Mouse (Mus musculus) T-helper 1 cell (primary cell): ENCODE measurements around the gene Nufip2.
"Not testable (repeated sequence)": the region's sequence is repeated elsewhere in the genome, so short reads cannot be mapped to it uniquely, and the experiment has no call there.

ENCODE experiments used
- in situ Hi-C: fragments of 300-600 bp; cut with MboI, MseI; formaldehyde crosslinking; loops from one replicate; pipeline ENCODE4 v1.15.1; 2025; ENCODE audit warnings: high pct_unique_total_duplicates

The Nufip2 gene

GRCm38 (mm10) chr11:77709039-77709438 is 23.1 kb downstream of the Nufip2 start:
- in situ Hi-C loops = no loop called here

- in situ Hi-C loops = no loop called here
Observed at GRCm38 (mm10) chr11:77713736-77714135, 27.8 kb downstream of the Nufip2 start.

- in situ Hi-C loops = no loop called here
Observed at GRCm38 (mm10) chr11:77719055-77719454, 33.1 kb downstream of the Nufip2 start.

DNA sequence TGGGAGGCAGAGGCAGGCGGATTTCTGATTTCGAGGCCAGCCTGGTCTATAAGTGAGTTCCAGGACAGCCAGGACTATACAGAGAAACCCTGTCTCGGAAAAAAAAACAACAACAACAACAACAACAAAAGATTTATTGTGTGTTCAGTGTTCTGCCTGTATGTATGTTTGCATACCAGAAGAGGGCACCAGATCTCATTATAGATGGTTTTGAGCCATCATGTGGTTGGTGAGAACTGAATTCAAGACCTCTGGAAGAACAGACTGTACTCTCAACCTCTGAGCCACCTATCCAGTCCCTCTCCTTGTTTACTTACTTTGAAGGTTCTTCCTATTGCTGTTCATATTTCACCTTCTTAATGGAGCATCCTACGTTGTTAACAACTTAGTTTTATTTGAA is 35.4 kb downstream of the Nufip2 start:
- in situ Hi-C loops = no loop called here

GRCm38 (mm10) chr11:77724766-77725165 is 38.8 kb downstream of the Nufip2 start:
- in situ Hi-C loops = no loop called here

DNA sequence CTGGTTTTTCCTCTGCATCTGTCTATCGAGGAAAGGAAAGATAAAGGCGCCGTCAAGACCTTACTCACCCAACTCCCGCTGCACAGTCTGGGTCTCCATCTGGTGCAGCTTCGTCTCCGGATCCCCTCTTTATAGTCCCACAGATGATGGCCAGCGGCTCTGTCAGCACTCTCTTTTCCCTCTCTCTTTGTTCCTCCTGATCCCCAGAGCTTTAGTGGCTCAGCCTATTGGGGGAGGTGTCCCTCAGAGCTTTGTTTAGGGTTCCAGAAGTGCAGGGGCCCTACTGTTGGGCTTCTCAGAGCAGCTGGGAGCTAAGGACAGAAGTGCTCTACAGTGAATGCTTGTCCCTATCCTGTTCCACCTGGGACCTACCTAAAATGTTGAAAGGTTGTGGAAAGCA is 39.2 kb downstream of the Nufip2 start, which contains the start of gene Cryba1:
Cryba1 (minus strand) TSS at position 101 of the 400 bp plus-strand sequence.
- in situ Hi-C loops = no loop called here

DNA sequence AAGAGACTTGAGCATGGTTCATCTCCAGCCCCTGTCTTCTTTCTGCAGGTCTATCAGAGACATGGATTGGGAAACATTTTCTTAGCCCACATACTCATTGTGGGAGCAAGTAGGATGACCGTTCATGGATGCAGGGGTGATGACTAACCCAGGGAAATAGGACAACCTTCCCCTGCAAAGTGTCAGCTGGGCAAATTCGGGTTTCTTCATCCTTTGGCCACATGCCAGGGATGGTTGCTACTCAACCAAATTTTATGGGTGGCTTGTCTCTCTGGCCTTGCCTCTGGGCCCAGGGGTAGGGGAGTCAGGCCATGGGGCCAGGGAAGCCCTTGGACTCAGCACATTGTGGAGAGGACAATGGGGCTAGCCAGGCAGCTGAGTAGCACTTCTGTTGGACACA is 42.6 kb downstream of the Nufip2 start:
- in situ Hi-C loops = no loop called here

GRCm38 (mm10) chr11:77737289-77737688 is 51.3 kb downstream of the Nufip2 start:
- in situ Hi-C loops = no loop called here

- in situ Hi-C loops = no loop called here
Observed at GRCm38 (mm10) chr11:77738555-77738954, 52.6 kb downstream of the Nufip2 start.

DNA sequence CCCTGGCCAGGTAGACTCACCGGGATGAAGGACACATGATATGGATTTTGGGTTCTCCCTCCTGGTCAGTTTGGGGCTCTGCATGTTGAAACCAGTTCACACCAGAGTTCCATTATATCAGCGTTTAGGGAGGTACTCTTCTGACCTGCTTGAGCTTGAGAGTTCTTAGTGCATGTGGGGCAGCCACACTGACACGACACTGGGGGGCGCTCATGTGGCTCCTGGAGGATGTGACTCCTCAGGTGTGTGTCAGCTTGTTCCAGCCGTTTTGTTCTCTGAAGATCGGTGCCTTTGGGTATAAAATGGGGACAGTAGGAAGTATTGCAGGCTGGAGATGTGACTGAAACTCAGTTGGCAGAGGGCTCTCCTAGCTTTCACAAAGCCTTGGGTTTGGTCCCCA is 58.0 kb downstream of the Nufip2 start:
- in situ Hi-C loops = loop anchor here (5.0 kb wide), 2 partner anchors 73 to 213 kb away; no protein-coding TSS in a partner anchor

DNA sequence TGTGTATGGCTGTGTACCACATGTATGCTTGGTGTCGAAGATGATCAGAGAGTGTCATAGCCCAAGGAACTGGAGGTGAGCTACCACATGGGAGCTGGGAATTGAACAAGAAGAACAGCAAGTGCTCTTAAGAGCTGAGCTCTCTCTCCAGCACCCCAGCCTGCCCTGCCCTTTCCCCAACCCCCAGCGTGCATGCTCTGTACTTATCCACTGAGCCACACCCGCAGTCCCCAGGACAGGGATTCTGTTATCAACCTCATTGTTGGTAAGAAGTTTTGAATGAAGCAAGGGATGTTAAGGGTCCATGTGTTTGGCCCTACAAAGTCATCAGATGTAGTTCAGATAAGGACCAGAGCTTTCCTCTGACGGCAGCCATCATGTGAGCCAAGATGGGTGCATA is 60.7 kb downstream of the Nufip2 start:
- in situ Hi-C loops = no loop called here

GRCm38 (mm10) chr11:77747103-77747502 is 61.1 kb downstream of the Nufip2 start:
- in situ Hi-C loops = not testable (repeated sequence)

- in situ Hi-C loops = no loop called here
Observed at GRCm38 (mm10) chr11:77748996-77749395, 63.0 kb downstream of the Nufip2 start.

DNA sequence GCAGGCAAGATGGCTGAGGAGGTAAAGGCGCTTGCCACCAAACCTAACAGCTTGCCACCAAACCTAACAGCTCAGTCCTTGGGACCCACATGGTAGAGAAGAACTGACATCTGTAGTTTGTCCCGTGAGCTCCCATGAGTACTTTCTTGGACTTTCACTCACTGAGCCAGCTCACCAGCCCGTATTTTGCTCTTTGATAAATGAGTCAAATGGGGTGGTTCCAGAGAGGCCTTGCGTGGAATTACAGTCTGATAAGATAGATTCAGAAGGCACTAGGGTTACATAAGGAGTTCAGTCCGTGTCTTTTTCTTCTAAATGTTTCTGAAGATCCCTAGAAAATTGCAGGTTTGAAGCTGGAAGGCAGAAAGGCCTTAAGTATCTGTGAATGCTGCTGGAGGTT is 66.6 kb downstream of the Nufip2 start:
- in situ Hi-C loops = no loop called here

DNA sequence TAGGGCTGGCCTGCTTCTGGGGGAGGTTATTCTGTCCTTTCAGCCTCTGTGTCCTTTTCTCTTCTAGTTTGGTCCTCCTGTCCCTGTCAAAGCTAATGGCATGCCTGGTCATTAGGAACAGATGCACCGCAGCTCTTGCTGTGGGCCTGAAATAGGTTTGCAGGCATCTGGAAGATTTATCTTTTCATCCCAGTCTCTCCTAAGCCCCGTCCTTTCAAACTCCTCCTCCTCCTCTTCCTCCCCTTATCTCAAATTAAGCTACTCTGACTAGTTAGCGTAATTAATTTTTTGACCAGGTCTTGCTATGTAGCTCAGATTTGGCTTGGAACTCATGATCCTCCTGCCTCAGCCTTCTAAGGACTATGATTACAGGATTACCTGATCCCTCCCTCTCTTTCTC is 67.5 kb downstream of the Nufip2 start:
- in situ Hi-C loops = no loop called here

DNA sequence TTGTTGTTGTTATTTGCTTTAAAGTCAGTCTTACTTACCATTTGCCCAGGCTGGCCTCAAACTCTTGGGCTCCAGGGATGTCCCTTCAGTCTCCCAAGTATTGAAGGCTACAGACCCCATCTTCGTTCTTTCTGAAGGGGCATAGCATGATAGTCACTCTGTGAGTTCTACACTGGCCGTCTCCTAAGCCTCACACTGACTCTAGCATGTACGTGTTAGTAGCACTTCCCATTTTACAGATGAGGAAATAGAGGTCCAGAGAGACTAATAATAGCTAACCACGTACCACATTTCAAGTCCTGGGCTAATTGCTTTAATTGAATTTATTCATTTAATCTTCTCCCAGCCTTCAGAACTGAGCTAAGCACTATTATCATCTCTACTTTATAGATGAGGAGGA is 74.1 kb downstream of the Nufip2 start:
- in situ Hi-C loops = no loop called here

DNA sequence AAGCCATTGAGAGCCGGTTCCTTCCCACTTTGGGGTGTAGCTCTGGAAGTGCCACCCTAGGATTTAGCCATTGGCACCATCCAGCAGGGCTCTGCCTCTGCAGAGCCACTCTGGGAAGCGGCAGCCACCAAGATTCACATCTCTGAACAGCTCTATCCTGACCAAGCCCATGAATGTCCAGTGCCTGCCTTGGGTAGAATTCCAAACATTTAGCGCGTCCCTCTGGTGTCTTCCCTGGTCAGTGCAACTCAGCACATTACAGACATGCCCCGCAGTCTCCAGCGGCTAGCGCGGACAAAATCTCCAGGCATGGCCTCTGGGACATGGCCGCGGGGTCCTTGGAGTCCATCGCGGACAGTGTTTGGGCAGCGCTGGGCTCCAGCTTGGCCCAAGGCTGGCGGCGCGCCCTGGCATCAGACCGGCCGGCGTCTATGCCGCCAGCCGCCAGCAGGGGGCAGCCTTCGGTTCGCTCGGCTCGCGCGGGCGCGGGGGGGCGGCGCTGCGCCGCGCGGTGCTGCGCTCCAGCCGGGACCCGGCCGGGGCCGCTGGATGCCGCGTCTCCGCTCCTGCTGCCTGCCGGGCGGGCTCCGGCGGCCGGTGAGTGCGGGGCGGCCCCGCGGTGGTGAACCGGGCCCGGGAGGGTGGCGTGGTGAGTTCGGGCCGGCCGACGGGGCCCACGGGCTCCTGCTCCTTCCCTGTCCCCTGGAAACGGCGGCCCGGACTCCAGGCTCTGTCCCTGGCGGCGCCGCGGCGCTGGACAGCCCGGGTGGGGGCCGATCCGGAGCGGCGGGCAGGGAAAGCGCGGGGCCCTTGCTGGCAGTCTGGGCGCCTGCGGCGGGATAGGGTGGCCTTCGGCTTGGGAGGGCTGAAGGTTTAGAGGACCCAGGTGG is 77.1 kb downstream of the Nufip2 start, which contains the start of gene Myo18a:
Myo18a (plus strand) TSS at position 464 of the 890 bp plus-strand sequence.
- in situ Hi-C loops = no loop called here

GRCm38 (mm10) chr11:77763673-77764340 is 77.9 kb downstream of the Nufip2 start:
- in situ Hi-C loops = no loop called here

- in situ Hi-C loops = no loop called here
Observed at GRCm38 (mm10) chr11:77764694-77765458, 78.9 kb downstream of the Nufip2 start.

- in situ Hi-C loops = no loop called here
Observed at GRCm38 (mm10) chr11:77765459-77765777, 79.5 kb downstream of the Nufip2 start.

GRCm38 (mm10) chr11:77766351-77767001 is 80.5 kb downstream of the Nufip2 start:
- in situ Hi-C loops = no loop called here

GRCm38 (mm10) chr11:77769496-77769895 is 83.5 kb downstream of the Nufip2 start:
- in situ Hi-C loops = no loop called here
